Mouse (Mus musculus): ENCODE measurements around the gene Map3k14.

Map3k14 gene

GRCm38 (mm10) chr11:103201664-103202063, 65.6 kb downstream of the Map3k14 start:
- DNase-seq = peak; percentile 52

GRCm38 (mm10) chr11:103198911-103199803, 68.1 kb downstream of the Map3k14 start:
- no peak for DNase-seq

- no peak for DNase-seq
Measured at GRCm38 (mm10) chr11:103198339-103198738, 68.9 kb downstream of the Map3k14 start.

GRCm38 (mm10) chr11:103197340-103197739, 69.9 kb downstream of the Map3k14 start:
- DNase-seq = no peak

GRCm38 (mm10) chr11:103195656-103196055, 71.6 kb downstream of the Map3k14 start:
- DNase-seq = no peak

- no peak for DNase-seq
Measured at GRCm38 (mm10) chr11:103195236-103195635, 72.0 kb downstream of the Map3k14 start.

- no peak for DNase-seq
Measured at GRCm38 (mm10) chr11:103193825-103194168, 73.5 kb downstream of the Map3k14 start.

- no peak for DNase-seq
Measured at GRCm38 (mm10) chr11:103192956-103193824, 74.1 kb downstream of the Map3k14 start.

GRCm38 (mm10) chr11:103192230-103192955, 74.9 kb downstream of the Map3k14 start:
- no peak for DNase-seq

GRCm38 (mm10) chr11:103184891-103185290, 82.4 kb downstream of the Map3k14 start:
- no peak for DNase-seq

GRCm38 (mm10) chr11:103181911-103182310, 85.4 kb downstream of the Map3k14 start:
- peak; percentile 96 for DNase-seq

GRCm38 (mm10) chr11:103181349-103181748, 85.9 kb downstream of the Map3k14 start:
- DNase-seq = no peak

GRCm38 (mm10) chr11:103180426-103180825, 86.8 kb downstream of the Map3k14 start:
- peak; percentile 85 for DNase-seq

GRCm38 (mm10) chr11:103178748-103179147, 88.5 kb downstream of the Map3k14 start:
- DNase-seq = no peak

GRCm38 (mm10) chr11:103177815-103178485, 89.3 kb downstream of the Map3k14 start:
- DNase-seq = no peak

GRCm38 (mm10) chr11:103177216-103177615, 90.1 kb downstream of the Map3k14 start:
- DNase-seq = no peak

GRCm38 (mm10) chr11:103176510-103176909, 90.8 kb downstream of the Map3k14 start:
- no peak for DNase-seq

GRCm38 (mm10) chr11:103175688-103176442, 91.4 kb downstream of the Map3k14 start:
- DNase-seq = no peak

- DNase-seq = peak; percentile 52
Measured at GRCm38 (mm10) chr11:103174891-103175391, 92.3 kb downstream of the Map3k14 start.

GRCm38 (mm10) chr11:103174411-103174832, 92.8 kb downstream of the Map3k14 start:
- DNase-seq = peak; percentile 77

GRCm38 (mm10) chr11:103173771-103174344, 93.4 kb downstream of the Map3k14 start:
- DNase-seq = peak; percentile 60
